Mouse (Mus musculus) kidney, adult 9 months (tissue): Measurements from ENCODE around the gene Zfp385b.

Experiments used
- DNase-seq: peaks from one replicate; pipeline ENCODE4 v3.0.0; 2022

Gene Zfp385b

GRCm38 (mm10) chr2:77583586-77583985, 235.9 kb downstream of the Zfp385b start:
- DNase-seq, result no peak

- DNase-seq, result no peak
Measured at GRCm38 (mm10) chr2:77576571-77576970, 242.9 kb downstream of the Zfp385b start.

- DNase-seq, result no peak
Measured at GRCm38 (mm10) chr2:77567528-77568435, 251.7 kb downstream of the Zfp385b start.

- no peak for DNase-seq
Measured at GRCm38 (mm10) chr2:77563706-77564105, 255.7 kb downstream of the Zfp385b start.

- no peak for DNase-seq
Measured at GRCm38 (mm10) chr2:77561941-77562340, 257.5 kb downstream of the Zfp385b start.

GRCm38 (mm10) chr2:77556938-77557337, 262.5 kb downstream of the Zfp385b start:
- no peak for DNase-seq

GRCm38 (mm10) chr2:77555980-77556379, 263.5 kb downstream of the Zfp385b start:
- DNase-seq, result no peak

- no peak for DNase-seq
Measured at GRCm38 (mm10) chr2:77552675-77553074, 266.8 kb downstream of the Zfp385b start.

- DNase-seq, result peak; percentile 35
Measured at GRCm38 (mm10) chr2:77543388-77543787, 276.1 kb downstream of the Zfp385b start.

GRCm38 (mm10) chr2:77542605-77543004, 276.8 kb downstream of the Zfp385b start:
- DNase-seq, result peak; percentile 71

- DNase-seq, result no peak
Measured at GRCm38 (mm10) chr2:77541681-77542080, 277.8 kb downstream of the Zfp385b start.

- DNase-seq, result peak; percentile 85
Measured at GRCm38 (mm10) chr2:77540860-77541259, 278.6 kb downstream of the Zfp385b start.

- peak; percentile 27 for DNase-seq
Measured at GRCm38 (mm10) chr2:77536556-77536955, 282.9 kb downstream of the Zfp385b start.

- no peak for DNase-seq
Measured at GRCm38 (mm10) chr2:77528079-77528752, 291.2 kb downstream of the Zfp385b start.

GRCm38 (mm10) chr2:77527616-77528015, 291.8 kb downstream of the Zfp385b start:
- no peak for DNase-seq

GRCm38 (mm10) chr2:77526803-77527202, 292.6 kb downstream of the Zfp385b start:
- no peak for DNase-seq

GRCm38 (mm10) chr2:77526301-77526700, 293.1 kb downstream of the Zfp385b start:
- DNase-seq, result no peak

GRCm38 (mm10) chr2:77522223-77522622, 297.2 kb downstream of the Zfp385b start:
- DNase-seq, result peak; percentile 44

- peak; percentile 44 for DNase-seq
Measured at GRCm38 (mm10) chr2:77519341-77519740, 300.1 kb downstream of the Zfp385b start.

GRCm38 (mm10) chr2:77518693-77519092, 300.7 kb downstream of the Zfp385b start:
- DNase-seq, result peak; percentile 35

GRCm38 (mm10) chr2:77516606-77517005, 302.8 kb downstream of the Zfp385b start:
- DNase-seq, result peak; percentile 22

GRCm38 (mm10) chr2:77515654-77516053, 303.8 kb downstream of the Zfp385b start:
- DNase-seq, result no peak

- peak; percentile 20 for DNase-seq
Measured at GRCm38 (mm10) chr2:77515011-77515410, 304.4 kb downstream of the Zfp385b start.

- DNase-seq, result peak; percentile 22
Measured at GRCm38 (mm10) chr2:77514476-77514875, 305.0 kb downstream of the Zfp385b start.
